Mouse (Mus musculus) heart, adult 8-10 months (tissue): Measurements from ENCODE around the gene Chrm1. TPM values are rescaled to one million over a fixed set of nuclear protein-coding genes. Genes with fewer than 3 reads are reported as not detected.
"Not testable (repeated sequence)": the region's sequence is repeated elsewhere in the genome, so short reads cannot be mapped to it uniquely, and the experiment has no call there.

ENCODE experiments used
- DNase-seq: peaks from one replicate; pipeline ENCODE4 v3.0.0; 2022; ENCODE audit warnings: low spot score
- total RNA-seq, 4 experiments: library from RNA; stranded (reverse); gene quantifications; 2 replicates each; pipeline ENCODE4 v1.2.4; 2022

Chrm1 gene
- total RNA-seq, 4 experiments from 2014 or later = 0.09 TPM; not detected in 2

DNA sequence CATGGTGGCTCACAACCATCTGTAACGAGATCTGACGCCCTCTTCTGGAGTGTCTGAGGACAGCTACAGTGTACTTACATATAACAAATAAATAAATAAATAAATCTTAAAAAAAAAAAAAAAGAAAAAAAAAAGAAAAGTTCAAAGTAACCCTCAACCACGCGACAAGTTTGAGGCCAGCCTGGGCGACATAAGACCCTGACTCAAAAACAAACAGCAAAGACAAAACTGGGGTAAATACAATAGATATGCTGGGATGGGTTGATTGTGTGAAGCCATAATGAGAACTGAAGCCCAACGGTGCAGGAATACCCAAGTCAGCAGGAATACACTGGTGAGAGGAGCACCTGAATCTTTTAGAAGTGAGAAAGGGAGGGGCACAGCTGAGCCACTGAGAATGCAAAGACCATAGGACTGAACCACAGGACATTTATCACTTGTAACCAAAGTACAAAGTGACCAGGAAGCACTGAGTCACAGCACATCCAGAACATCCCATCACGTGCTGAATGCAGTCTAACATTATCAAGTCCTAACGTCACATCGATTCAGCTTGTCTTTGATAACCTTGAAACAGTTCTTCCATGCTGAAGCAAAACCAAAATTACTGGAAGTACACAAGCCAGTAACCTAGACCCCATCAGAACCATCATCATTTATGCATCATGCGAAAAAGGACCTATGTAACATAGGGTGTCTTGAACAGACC lies 53.3 kb downstream of the Chrm1 start:
- DNase-seq = no peak

DNA sequence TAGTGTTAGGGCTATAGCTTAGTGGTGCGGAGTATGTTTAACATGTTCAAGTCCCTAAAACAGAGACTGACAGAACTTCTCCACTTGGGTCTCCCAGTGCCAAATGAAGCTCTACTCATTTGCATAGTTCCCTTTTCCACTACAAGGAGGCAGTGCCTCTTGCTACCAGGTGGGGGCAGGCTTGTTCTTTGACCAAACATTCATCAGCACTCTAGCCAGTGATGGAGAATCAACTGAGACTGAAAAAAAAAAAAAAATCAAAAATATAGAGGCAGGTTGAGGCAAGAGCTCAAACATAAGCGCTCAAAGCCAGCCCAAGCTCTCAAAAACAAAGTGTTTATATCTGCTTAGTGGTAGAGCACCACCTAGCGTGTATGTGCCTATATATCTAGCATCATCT lies 54.8 kb downstream of the Chrm1 start:
- no peak for DNase-seq

DNA sequence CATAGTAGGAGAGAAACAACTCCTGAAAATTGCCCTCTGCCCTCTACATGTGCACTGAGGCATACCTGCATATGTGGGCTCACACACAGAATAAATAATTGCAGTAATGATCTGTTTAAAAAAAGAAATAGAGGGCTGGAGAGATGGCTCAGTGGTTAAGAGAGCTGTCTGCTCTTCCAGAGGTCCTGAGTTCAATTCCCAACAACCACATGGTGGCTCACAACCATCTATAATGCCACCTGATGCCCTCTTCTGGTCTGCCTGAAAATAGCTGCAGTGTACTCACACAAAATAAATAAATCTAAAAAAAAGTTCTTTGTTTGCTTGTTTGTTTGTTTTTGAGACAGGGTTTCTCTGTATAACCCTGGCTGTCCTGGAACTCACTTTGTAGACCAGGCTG lies 55.4 kb downstream of the Chrm1 start:
- not testable (repeated sequence) for DNase-seq

DNA sequence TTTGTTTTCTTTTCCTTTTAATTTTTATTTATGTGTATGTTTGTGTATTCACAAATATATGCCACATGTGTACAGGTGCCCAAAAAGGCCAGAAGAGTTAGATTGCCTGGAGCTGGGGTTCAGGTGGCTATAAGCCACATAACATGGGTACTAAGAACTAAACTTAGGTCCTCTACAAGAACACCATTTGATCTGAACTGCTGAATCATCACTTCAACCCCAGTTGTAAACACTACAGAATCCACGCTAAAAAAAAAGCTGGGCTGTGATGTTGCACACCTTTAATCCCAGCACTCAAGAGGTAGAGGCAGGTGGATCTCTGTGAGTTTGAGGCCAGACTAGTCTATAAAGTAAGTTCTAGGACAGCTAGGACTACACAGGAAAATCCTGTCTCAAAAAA lies 57.8 kb downstream of the Chrm1 start:
- DNase-seq = no peak

DNA sequence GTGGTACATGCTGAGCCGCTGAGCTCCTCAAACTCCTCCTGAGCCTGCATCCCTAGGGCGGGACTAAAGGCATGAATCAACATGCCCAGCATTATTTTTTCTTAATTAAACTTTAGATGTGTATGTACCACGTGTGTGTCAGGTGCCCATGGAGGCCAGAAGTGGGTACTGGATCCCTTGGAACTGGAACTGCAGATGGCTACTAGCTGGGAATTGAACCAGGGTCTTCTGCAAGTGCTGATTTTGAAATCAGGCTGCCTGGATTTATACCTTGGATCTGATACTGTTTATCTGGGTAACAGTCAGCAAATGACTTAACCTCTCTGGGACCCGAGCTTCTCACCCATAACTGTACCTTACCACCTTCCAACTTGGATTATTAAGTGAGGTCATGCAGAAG lies 58.4 kb downstream of the Chrm1 start:
- no peak for DNase-seq

DNA sequence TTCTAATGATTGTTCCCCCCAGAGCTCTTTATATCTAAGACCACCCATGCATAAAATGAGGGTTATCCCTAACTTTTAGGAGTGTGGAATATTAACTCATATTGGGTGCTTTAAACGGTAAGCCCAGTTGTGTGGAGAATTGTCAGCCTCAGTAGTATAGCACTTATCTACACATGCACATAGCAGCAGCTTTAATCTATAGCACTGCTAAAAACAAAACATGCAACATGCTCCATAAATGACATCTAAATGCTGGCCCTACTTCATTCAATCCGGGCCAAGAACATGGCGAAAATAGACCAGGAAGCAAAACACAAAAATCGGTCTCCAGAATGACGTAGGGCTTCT lies 58.9 kb downstream of the Chrm1 start:
- no peak for DNase-seq

DNA sequence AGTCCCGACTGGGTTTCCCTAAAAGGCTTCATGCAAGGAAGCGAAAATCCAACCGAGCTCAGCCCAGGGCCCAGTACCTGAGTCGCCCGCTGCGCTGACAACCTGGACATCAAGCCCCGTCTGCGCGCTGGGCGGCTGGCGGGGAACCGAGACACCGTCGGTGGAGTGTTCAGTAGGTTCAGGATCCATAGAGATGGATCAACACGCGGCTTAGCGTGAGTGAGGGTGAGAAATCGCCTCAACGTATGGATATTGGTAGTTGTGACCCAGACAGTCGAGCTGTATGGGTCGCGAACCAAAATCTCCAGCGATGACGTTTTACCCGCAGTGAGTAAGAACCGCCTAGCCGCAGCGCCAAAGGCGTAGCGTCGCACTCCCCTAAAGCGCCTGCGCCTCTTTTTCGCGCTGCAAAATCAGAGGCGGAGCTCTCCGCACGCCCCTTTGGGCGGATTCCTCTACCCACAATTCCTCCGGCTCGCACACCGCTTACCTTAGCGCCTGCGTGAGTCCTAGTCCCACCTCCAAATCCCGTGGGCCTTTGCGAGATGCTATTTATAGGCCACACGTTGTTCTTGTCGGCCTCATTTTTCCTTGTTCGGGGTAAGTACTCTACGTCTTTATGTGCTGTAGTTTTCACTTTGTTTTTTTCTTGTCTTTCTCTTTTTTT lies 59.5 kb downstream of the Chrm1 start, which contains the start of gene Slc3a2:
TSS of gene Slc3a2 (minus strand) at position 463 of the 667 bp plus-strand sequence.
- peak; percentile 99 for DNase-seq

DNA sequence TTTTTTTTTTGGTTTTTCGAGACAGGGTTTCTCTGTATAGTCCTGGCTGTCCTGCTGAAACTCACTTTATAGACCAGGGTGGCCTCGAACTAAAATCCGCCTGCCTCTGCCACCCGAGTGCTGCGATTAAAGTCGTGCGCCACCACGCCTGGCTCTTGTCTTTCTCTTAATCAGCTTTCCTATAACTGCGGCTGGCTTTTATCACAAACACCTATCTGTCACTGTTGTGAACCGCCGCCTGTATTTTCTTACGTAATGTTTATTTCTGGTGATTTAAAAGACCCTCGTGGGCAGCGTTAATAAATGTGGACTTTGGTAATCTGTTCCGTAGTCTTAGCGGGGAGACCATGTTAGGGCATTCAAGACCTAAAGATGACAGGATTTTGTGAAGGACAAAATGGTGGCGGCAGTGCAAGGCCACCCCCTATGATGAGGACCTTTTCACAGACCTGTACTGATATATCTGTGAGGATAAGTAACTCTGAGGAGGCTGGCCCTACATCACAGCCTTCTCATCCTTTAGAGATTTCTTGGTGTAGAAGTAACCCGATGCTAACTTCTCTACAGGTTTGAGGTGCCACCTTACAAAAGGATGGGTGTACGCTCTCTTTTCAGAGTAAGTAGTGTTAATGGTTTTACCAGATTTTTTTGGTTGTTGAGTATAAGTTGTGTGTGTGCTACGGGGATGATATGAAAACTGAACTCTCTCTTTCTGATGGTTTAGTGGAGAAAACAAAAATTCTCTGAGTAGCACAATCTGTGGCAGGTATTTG lies 60.2 kb downstream of the Chrm1 start:
- DNase-seq = no peak

DNA sequence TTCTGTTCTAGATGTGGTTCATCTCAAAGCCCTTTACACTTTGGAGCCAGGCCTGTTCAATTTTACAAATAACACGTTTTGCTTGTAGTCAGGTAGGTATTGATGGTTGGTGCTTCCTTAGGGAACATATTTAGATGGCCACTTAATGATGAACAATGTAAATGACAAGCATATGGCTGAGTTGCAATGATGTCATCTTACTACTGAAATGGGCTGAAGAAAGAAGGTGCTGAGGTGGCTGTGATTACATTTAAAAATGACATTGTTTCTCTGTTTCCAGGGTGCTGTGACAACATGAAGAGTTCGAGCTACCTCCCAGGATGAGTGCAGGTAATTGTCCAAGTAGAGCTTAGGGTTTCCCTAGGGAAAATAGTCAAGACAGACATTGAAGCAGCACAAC lies 60.8 kb downstream of the Chrm1 start:
- no peak for DNase-seq

DNA sequence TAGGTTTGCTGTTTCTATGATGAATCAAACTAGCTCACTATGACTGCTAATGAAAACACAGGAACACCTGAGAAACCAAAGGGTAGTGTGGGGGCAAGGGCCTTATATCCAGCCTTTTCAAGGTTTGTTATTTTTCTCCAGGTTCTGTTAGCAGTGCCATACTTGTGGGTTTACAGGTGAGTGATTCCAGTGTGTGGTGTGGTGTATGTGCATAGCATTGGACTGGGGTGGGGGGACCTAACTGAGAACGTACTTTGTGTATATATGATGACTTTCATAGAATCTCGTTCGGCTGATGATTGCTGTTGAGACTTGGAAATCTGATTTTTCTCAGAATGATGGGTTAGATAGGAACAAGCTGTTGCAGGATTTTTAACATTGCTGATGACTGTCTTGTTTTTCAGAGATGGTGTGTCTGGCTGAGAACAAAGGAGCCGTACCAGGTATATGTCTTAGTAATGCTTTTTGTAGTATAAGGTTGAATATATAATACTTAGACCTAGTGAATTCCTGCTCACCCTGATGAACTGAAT lies 61.6 kb downstream of the Chrm1 start:
- no peak for DNase-seq

DNA sequence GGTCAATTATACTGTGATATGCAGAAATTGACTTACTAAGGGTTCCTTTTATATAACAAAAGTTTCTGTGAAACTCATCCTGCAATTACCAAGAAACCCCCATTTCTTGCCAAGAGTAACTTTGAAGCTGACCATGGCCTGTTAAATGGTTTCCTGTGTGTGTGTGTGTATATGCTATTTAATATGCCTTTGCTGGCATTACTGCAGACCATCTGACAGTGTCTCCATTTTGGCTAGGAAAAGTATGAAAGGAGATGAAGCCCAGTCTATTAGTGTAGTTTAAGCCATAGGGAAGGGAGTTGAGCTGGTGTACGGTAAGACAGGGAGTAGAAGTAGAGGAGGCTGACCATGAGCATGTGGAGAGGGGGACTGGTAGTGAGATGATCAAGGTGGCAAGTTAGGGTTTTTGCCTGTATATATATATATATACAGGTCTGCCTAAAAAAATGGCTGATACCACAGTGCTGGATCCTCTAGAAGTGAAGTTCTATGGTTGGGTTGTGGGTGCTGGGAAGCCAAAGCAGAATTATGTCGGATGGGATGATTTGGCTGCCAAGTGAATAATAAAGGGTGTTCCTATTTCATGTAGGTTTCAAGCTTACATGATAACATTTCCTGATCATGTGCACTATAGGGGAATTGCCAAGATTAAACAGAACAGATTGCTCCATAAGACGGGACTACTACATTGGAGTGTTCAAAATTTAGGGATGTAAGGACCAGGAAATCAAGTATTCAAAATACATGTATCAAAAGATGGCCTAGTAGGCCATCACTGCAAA lies 63.2 kb downstream of the Chrm1 start:
- DNase-seq = no peak

DNA sequence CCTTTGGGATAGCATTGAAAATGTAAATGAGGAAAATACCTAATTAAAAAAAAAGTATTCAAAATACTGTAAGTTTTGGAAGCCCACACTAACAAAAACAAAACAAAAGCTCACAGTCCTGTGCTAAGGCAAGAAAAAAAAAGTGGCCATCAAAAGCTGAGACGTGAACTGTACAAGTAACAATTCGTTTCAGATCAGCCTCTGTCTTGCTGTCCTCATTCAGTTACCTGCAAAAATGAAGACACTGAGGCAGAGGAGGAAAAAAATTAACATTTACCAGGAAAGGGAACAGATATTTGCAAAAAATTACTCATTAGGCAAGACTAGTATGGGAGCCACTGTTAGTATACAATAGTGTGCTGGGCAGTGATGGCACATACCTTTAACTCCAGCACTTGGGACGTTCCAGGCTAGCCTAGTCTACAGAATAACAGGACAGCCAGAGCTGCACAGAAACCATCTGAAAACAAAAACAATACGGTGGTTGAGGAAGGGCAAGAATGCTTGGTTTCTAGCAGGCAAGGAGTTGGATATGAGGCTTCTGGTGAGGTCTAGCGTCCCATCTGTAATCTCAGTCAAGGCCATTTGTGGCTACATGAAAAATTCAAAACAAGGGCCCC lies 64.0 kb downstream of the Chrm1 start:
- DNase-seq = no peak

DNA sequence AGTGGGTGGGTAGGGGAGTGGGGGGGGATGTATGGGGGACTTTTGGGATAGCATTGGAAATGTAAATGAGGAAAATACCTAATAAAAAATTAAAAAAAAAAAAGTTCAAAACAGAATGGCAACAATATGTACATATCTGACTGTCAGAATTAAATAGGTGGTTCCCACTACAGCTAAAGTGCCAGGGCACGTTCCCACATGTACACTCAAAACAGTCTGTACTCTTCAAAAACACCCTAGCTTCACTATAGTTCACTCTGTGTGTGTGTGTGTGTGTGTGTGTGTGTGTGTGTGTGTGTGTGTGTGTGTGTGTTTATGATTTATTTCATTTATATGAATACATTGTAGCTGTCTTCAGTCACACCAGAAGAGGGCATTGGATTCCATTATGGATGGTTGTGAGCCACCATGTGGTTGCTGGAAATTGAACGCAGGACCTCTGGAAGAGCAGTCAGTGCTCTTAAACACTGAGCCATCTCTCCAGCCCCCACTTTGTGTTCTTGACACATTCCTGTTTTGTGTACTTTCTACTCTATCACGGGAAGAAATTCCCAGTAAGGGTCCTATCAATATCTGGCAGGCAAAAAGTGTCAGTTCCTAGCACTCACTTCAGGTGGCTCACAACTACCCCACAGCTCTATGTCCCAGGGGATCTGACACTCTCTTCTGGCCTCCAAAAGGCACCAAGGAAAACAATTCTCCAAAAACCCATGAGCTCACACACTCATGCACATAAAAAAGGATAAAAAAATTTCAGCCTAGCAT lies 64.9 kb downstream of the Chrm1 start:
- not testable (repeated sequence) for DNase-seq

Other genes with a start within 250 kb of the Chrm1 start
- gene Slc22a8, start 72.5 kb upstream of the Chrm1 start, total RNA-seq = under 1 TPM in 1 of 4 experiments, not detected in 3; 0.25 TPM
- gene Slc22a6, start 45.8 kb upstream of the Chrm1 start, total RNA-seq = not detected
- gene Slc3a2, start 59.6 kb downstream of the Chrm1 start, total RNA-seq = 10 to 100 TPM; 39.5 to 43.6 (median 41.9) TPM
- gene Wdr74, start 72.0 kb downstream of the Chrm1 start, total RNA-seq = 10 to 100 TPM; 16.1 to 19.6 (median 17.5) TPM
- gene 1700092M07Rik, start 76.9 kb downstream of the Chrm1 start, total RNA-seq = not detected
- 10 to 100 TPM; 20.9 to 27.3 (median 25.4) TPM for gene Stx5a, start 77.6 kb downstream of the Chrm1 start, total RNA-seq
- gene Nxf1, start 93.3 kb downstream of the Chrm1 start, total RNA-seq = 10 to 100 TPM; 30.3 to 42.0 (median 33.7) TPM
- gene Tmem223, start 107.2 kb downstream of the Chrm1 start, total RNA-seq = 100 to 1,000 TPM; 111 to 137 (median 125) TPM
- 10 to 100 TPM; 18.2 to 21.5 (median 19.5) TPM for gene Tmem179b, start 110.7 kb downstream of the Chrm1 start, total RNA-seq
- gene Taf6l, start 122.6 kb downstream of the Chrm1 start, total RNA-seq = 1 to 10 TPM; 5.4 to 9.0 (median 7.7) TPM
- 10 to 100 TPM; 52.1 to 60.7 (median 55.4) TPM for gene Polr2g, start 134.8 kb downstream of the Chrm1 start, total RNA-seq
- 1 to 10 TPM; 1.2 to 2.5 (median 1.5) TPM for gene Zbtb3, start 138.8 kb downstream of the Chrm1 start, total RNA-seq
- 10 to 100 TPM; 13.7 to 16.4 (median 14.9) TPM for gene Ttc9c, start 155.5 kb downstream of the Chrm1 start, total RNA-seq
- gene Hnrnpul2, start 156.2 kb downstream of the Chrm1 start, total RNA-seq = 10 to 100 TPM; 46.0 to 48.9 (median 46.9) TPM
- gene AC129217.1, start 166.0 kb downstream of the Chrm1 start, total RNA-seq = under 1 TPM in 1 of 4 experiments, not detected in 3; 0.53 TPM
- gene Bscl2, start 173.7 kb downstream of the Chrm1 start, total RNA-seq = 10 to 100 TPM; 21.2 to 28.1 (median 24.2) TPM
- under 1 TPM in 1 of 4 experiments, not detected in 3; 0.22 TPM for gene Gng3, start 175.4 kb downstream of the Chrm1 start, total RNA-seq
- 1 to 10 TPM; 3.4 to 4.7 (median 3.9) TPM for gene Lrrn4cl, start 187.0 kb downstream of the Chrm1 start, total RNA-seq
- gene Ubxn1, start 207.7 kb downstream of the Chrm1 start, total RNA-seq = 100 to 1,000 TPM; 122 to 127 (median 125) TPM
- 10 to 100 TPM; 47.8 to 65.1 (median 52.0) TPM for gene Uqcc3, start 217.1 kb downstream of the Chrm1 start, total RNA-seq
- 1 to 10 TPM; 1.8 to 6.1 (median 4.4) TPM for gene Lbhd1, start 219.9 kb downstream of the Chrm1 start, total RNA-seq
- gene Gm49403, start 220.1 kb downstream of the Chrm1 start, total RNA-seq = not detected
- 10 to 100 TPM; 11.8 to 29.9 (median 21.1) TPM for gene 1810009A15Rik, start 225.1 kb downstream of the Chrm1 start, total RNA-seq
- gene Gm49416, start 225.1 kb downstream of the Chrm1 start, total RNA-seq = 1 to 10 TPM; 3.6 to 5.3 (median 4.6) TPM
- gene Ints5, start 229.2 kb downstream of the Chrm1 start, total RNA-seq = 10 to 100 TPM; 11.0 to 12.0 (median 11.2) TPM
- gene Ganab, start 234.3 kb downstream of the Chrm1 start, total RNA-seq = 10 to 100 TPM; 45.5 to 49.6 (median 47.2) TPM